Mouse (Mus musculus) midbrain, embryonic 13.5 days (tissue): ENCODE measurements around the gene Erg. TPM values are rescaled to one million over a fixed set of nuclear protein-coding genes. Genes with fewer than 3 reads are reported as not detected.

Experiments used
- ATAC-seq: fragments of 200-750 bp; cut with Nextera tagmentation; 2 replicates; pipeline ENCODE4 v1.8.0; 2017; ENCODE audit warnings: mild to moderate bottlenecking, moderate TSS enrichment, moderate library complexity
- H3K27ac ChIP-seq: fragments of 300-500 bp; sonication (generic); 2 replicates; pipeline ENCODE4 v1.5.1; 2015; ENCODE audit warnings: inconsistent platforms, mild to moderate bottlenecking, moderate library complexity
- H3K27me3 ChIP-seq: fragments of 300-500 bp; sonication (generic); 2 replicates; pipeline ENCODE4 v1.6.1; 2015; ENCODE audit warnings: mild to moderate bottlenecking, inconsistent platforms
- H3K36me3 ChIP-seq: fragments of 300-500 bp; sonication (generic); 2 replicates; pipeline ENCODE4 v1.6.1; 2015; ENCODE audit warnings: mild to moderate bottlenecking, inconsistent platforms
- H3K4me1 ChIP-seq: fragments of 300-500 bp; sonication (generic); replicated peaks from 2 replicates; pipeline ENCODE4 v1.6.1; 2015; ENCODE audit warnings: inconsistent platforms
- H3K4me2 ChIP-seq: fragments of 300-500 bp; sonication (generic); replicated peaks from 2 replicates; pipeline ENCODE4 v1.6.1; 2015; ENCODE audit warnings: moderate library complexity, mild to moderate bottlenecking, inconsistent platforms
- H3K4me3 ChIP-seq: fragments of 300-500 bp; sonication (generic); replicated peaks from 2 replicates; pipeline ENCODE4 v1.5.1; 2015; ENCODE audit warnings: mild to moderate bottlenecking, inconsistent platforms
- H3K9ac ChIP-seq: fragments of 300-500 bp; sonication (generic); replicated peaks from 2 replicates; pipeline ENCODE4 v1.6.1; 2015; ENCODE audit warnings: mild to moderate bottlenecking, inconsistent platforms
- H3K9me3 ChIP-seq: fragments of 300-500 bp; sonication (generic); 2 replicates; pipeline ENCODE4 v1.6.1; 2016; ENCODE audit warnings: mild to moderate bottlenecking, inconsistent platforms
- WGBS: fragments of 180-500 bp; shearing (Covaris S2); methylation state at CpG from one replicate; pipeline ENCODE4 v1.1.7; 2015; 5-methylcytosine and 5-hydroxymethylcytosine counted together
- polyA plus RNA-seq: library from polyadenylated mRNA; unstranded; fragments of >200 nt; fragmentation: Nextera tagmentation; extraction: Ambion mirVana; gene quantifications from 2 replicates; pipeline ENCODE4 v1.2.1, GENCODE M21; 2015

Gene Erg
- polyA plus RNA-seq, 1 experiment from 2014 or later, result 1.5 TPM

- no peak for ATAC-seq
- H3K27ac ChIP-seq, result no peak overlapping the region
- no peak overlapping the region for H3K4me3 ChIP-seq
- no peaks in the 10 kb centered on the region for H3K36me3 ChIP-seq
- 34% methylated on average over 5 of the region's 5 CpGs for WGBS
- no peaks in the 10 kb centered on the region for H3K27me3 ChIP-seq
- no peaks in the 10 kb centered on the region for H3K9me3 ChIP-seq
- no peak overlapping the region for H3K9ac ChIP-seq
- H3K4me1 ChIP-seq, result peaks cover 22% of the 10 kb centered on the region; the same call in 1 of the 2 replicates
- H3K4me2 ChIP-seq, result no peak overlapping the region
Measured at GRCm38 (mm10) chr16:95602504-95602903, 16.1 kb upstream of the Erg start.

- Histone ChIP-seq H3K4me2 (no peak overlapping the region), H3K4me3 (no peak overlapping the region), H3K4me1 (peaks cover 23% of the 10 kb centered on the region; the same call in 1 of the 2 replicates), H3K36me3 (no peaks in the 10 kb centered on the region), H3K9me3 (no peaks in the 10 kb centered on the region), H3K9ac (no peak overlapping the region), H3K27me3 (no peaks in the 10 kb centered on the region), H3K27ac (no peak overlapping the region)
- ATAC-seq, result 0 out of 2 replicates have a peak, but pooled peaks have one; percentile 41
- WGBS, result 14% methylated on average over 4 of the region's 4 CpGs
Measured at GRCm38 (mm10) chr16:95601807-95602206, 15.4 kb upstream of the Erg start.

- H3K4me2 ChIP-seq, result no peak overlapping the region
- no peaks in the 10 kb centered on the region for H3K27me3 ChIP-seq
- ATAC-seq, result no peak
- H3K9me3 ChIP-seq, result no peaks in the 10 kb centered on the region
- peaks cover 26% of the 10 kb centered on the region; the same call in 1 of the 2 replicates for H3K4me1 ChIP-seq
- WGBS, result 87% methylated on average over 4 of the region's 4 CpGs
- H3K27ac ChIP-seq, result no peak overlapping the region
- H3K9ac ChIP-seq, result no peak overlapping the region
- no peaks in the 10 kb centered on the region for H3K36me3 ChIP-seq
- H3K4me3 ChIP-seq, result no peak overlapping the region
Measured at GRCm38 (mm10) chr16:95601219-95601580, 14.8 kb upstream of the Erg start.

GRCm38 (mm10) chr16:95600572-95601218, 14.3 kb upstream of the Erg start:
- H3K4me2 ChIP-seq, result no peak overlapping the region
- 67% methylated on average over 19 of the region's 19 CpGs for WGBS
- no peak overlapping the region for H3K4me3 ChIP-seq
- no peak overlapping the region for H3K27ac ChIP-seq
- peaks cover 26% of the 10 kb centered on the region; the same call in 1 of the 2 replicates for H3K4me1 ChIP-seq
- H3K9me3 ChIP-seq, result no peaks in the 10 kb centered on the region
- no peaks in the 10 kb centered on the region for H3K36me3 ChIP-seq
- peak; percentile 32; the same call in 1 of the 2 replicates for ATAC-seq
- no peak overlapping the region for H3K9ac ChIP-seq
- H3K27me3 ChIP-seq, result no peaks in the 10 kb centered on the region

GRCm38 (mm10) chr16:95598930-95599329, 12.5 kb upstream of the Erg start:
- Histone ChIP-seq H3K36me3 (no peaks in the 10 kb centered on the region), H3K9me3 (no peaks in the 10 kb centered on the region), H3K27me3 (no peaks in the 10 kb centered on the region), H3K4me2 (no peak overlapping the region), H3K9ac (no peak overlapping the region), H3K4me1 (peaks cover 26% of the 10 kb centered on the region; the same call in 1 of the 2 replicates), H3K4me3 (no peak overlapping the region), H3K27ac (no peak overlapping the region)
- no peak for ATAC-seq
- WGBS, result 98% methylated on average over 4 of the region's 4 CpGs

- Histone ChIP-seq H3K4me1 (peaks cover 24% of the 10 kb centered on the region; the same call in 1 of the 2 replicates), H3K27me3 (no peaks in the 10 kb centered on the region), H3K9me3 (no peaks in the 10 kb centered on the region), H3K4me2 (no peak overlapping the region), H3K4me3 (no peak overlapping the region), H3K9ac (no peak overlapping the region), H3K36me3 (no peaks in the 10 kb centered on the region), H3K27ac (no peak overlapping the region)
- WGBS, result 59% methylated on average over 7 of the region's 7 CpGs
- peak; percentile 53 for ATAC-seq
Measured at GRCm38 (mm10) chr16:95597578-95597951, 11.2 kb upstream of the Erg start.

GRCm38 (mm10) chr16:95596884-95597577, 10.6 kb upstream of the Erg start:
- WGBS, result 73% methylated on average over 11 of the region's 11 CpGs
- Histone ChIP-seq H3K4me2 (no peak overlapping the region), H3K36me3 (no peaks in the 10 kb centered on the region), H3K27me3 (no peaks in the 10 kb centered on the region), H3K4me3 (no peak overlapping the region), H3K9me3 (0 out of 2 replicates have a peak, but pooled peaks cover 3% of the 10 kb centered on the region), H3K4me1 (peaks cover 19% of the 10 kb centered on the region; the same call in 1 of the 2 replicates), H3K9ac (no peak overlapping the region), H3K27ac (no peak overlapping the region)
- ATAC-seq, result peak; percentile 73

- ATAC-seq, result no peak
- 83% methylated on average over 5 of the region's 5 CpGs for WGBS
- no peak overlapping the region for H3K4me2 ChIP-seq
- peaks cover 37% of the 10 kb centered on the region for H3K27me3 ChIP-seq
- H3K4me1 ChIP-seq, result peaks cover 20% of the 10 kb centered on the region
- no peak overlapping the region for H3K9ac ChIP-seq
- 0 out of 2 replicates have a peak, but pooled peaks cover 3% of the 10 kb centered on the region for H3K9me3 ChIP-seq
- no peaks in the 10 kb centered on the region for H3K36me3 ChIP-seq
- H3K4me3 ChIP-seq, result no peak overlapping the region
- H3K27ac ChIP-seq, result no peak overlapping the region
Measured at GRCm38 (mm10) chr16:95588849-95589248, 2.5 kb upstream of the Erg start.

GRCm38 (mm10) chr16:95586726-95587125, 333 bp upstream of the Erg start:
- Histone ChIP-seq H3K36me3 (no peaks in the 10 kb centered on the region), H3K4me2 (peak overlapping the region; percentile 90)
- WGBS, result 45% methylated on average over 7 of the region's 7 CpGs

GRCm38 (mm10) chr16:95585541-95586310, 667 bp downstream of the Erg start:
- ATAC-seq, result peak; percentile 97
- under 1% methylated on average over 36 of the region's 36 CpGs for WGBS
- Histone ChIP-seq H3K36me3 (no peaks in the 10 kb centered on the region), H3K4me2 (peak overlapping the region; percentile 90), H3K4me1 (peaks cover 20% of the 10 kb centered on the region), H3K9ac (peak overlapping the region; percentile 59), H3K27ac (no peak overlapping the region), H3K4me3 (peak overlapping the region; percentile 47), H3K9me3 (no peaks in the 10 kb centered on the region), H3K27me3 (peaks cover 52% of the 10 kb centered on the region)

More at GRCm38 (mm10) chr16:95586726-95587125, 333 bp upstream of the Erg start:
- Histone ChIP-seq H3K4me3 (no peak overlapping the region), H3K27me3 (peaks cover 49% of the 10 kb centered on the region), H3K27ac (no peak overlapping the region), H3K4me1 (peaks cover 20% of the 10 kb centered on the region), H3K9me3 (no peaks in the 10 kb centered on the region), H3K9ac (no peak overlapping the region)
- no peak for ATAC-seq

GRCm38 (mm10) chr16:95584751-95585528, 1.5 kb downstream of the Erg start:
- Histone ChIP-seq H3K4me1 (peaks cover 20% of the 10 kb centered on the region), H3K27ac (no peak overlapping the region), H3K36me3 (no peaks in the 10 kb centered on the region), H3K9me3 (no peaks in the 10 kb centered on the region), H3K4me2 (peak overlapping the region; percentile 90), H3K9ac (peak overlapping the region; percentile 59), H3K4me3 (peak overlapping the region; percentile 47), H3K27me3 (peaks cover 52% of the 10 kb centered on the region)
- ATAC-seq, result peak; percentile 44; the same call in 1 of the 2 replicates
- WGBS, result 14% methylated on average over 37 of the region's 37 CpGs
